Mouse (Mus musculus) liver, embryonic 11.5 days (tissue): ENCODE results near the gene Ttll10. TPM values are rescaled to one million over a fixed set of nuclear protein-coding genes. Genes with fewer than 3 reads are reported as not detected.

Experiments used
- ATAC-seq: fragments of 200-750 bp; cut with Nextera tagmentation; replicated peaks from 2 replicates; pipeline ENCODE4 v1.8.0; 2017; ENCODE audit warnings: moderate number of reproducible peaks, mild to moderate bottlenecking, moderate TSS enrichment, moderate library complexity; ENCODE audit not compliant: low FRiP score
- DNase-seq: peaks from one replicate; pipeline ENCODE4 v3.0.0-alpha.2; 2017; ENCODE audit warnings: low spot score
- H3K27ac ChIP-seq: fragments of 300-500 bp; sonication (generic); 2 replicates; pipeline ENCODE4 v1.5.1; 2014; ENCODE audit warnings: mild to moderate bottlenecking, low read depth, low read length, control low read depth
- H3K27me3 ChIP-seq: fragments of 300-500 bp; sonication (generic); replicated peaks from 2 replicates; pipeline ENCODE4 v1.6.1; 2014; ENCODE audit warnings: low read length, mixed read lengths; ENCODE audit not compliant: control insufficient read depth, insufficient read depth
- H3K36me3 ChIP-seq: fragments of 300-500 bp; sonication (generic); 2 replicates; pipeline ENCODE4 v1.6.1; 2014; ENCODE audit warnings: mild to moderate bottlenecking, low read length, moderate library complexity, mixed read lengths; ENCODE audit not compliant: control insufficient read depth, insufficient read depth
- H3K4me1 ChIP-seq: fragments of 300-500 bp; sonication (generic); replicated peaks from 2 replicates; pipeline ENCODE4 v1.6.1; 2014; ENCODE audit warnings: low read length, mixed read lengths; ENCODE audit not compliant: control insufficient read depth, insufficient read depth
- H3K4me2 ChIP-seq: fragments of 300-500 bp; sonication (generic); 2 replicates; pipeline ENCODE4 v1.6.1; 2014; ENCODE audit warnings: mild to moderate bottlenecking, control low read depth, moderate library complexity
- H3K4me3 ChIP-seq: fragments of 300-500 bp; sonication (generic); 2 replicates; pipeline ENCODE4 v1.5.1; 2014; ENCODE audit warnings: low read depth, low read length, control low read depth
- H3K9ac ChIP-seq: fragments of 300-500 bp; sonication (generic); 2 replicates; pipeline ENCODE4 v1.6.1; 2014; ENCODE audit warnings: low read depth, low read length, control low read depth
- H3K9me3 ChIP-seq: fragments of 300-500 bp; sonication (generic); 2 replicates; pipeline ENCODE4 v1.6.1; 2016; ENCODE audit warnings: low read length, inconsistent platforms, mixed read lengths; ENCODE audit not compliant: control insufficient read depth
- WGBS: fragments of 180-500 bp; shearing (Covaris S2); extraction: QIAGEN DNeasy Blood & Tissue Kit; methylation state at CpG from one replicate; pipeline ENCODE4 v1.1.7; 2014; 5-methylcytosine and 5-hydroxymethylcytosine counted together
- polyA plus RNA-seq: library from polyadenylated mRNA; unstranded; fragments of >200 nt; fragmentation: Nextera tagmentation; extraction: Ambion mirVana; gene quantifications from 2 replicates; pipeline ENCODE4 v1.2.1, GENCODE M21; 2014

Gene Ttll10
- polyA plus RNA-seq, result 0.12 and 0.56 TPM in 2 replicates

DNA sequence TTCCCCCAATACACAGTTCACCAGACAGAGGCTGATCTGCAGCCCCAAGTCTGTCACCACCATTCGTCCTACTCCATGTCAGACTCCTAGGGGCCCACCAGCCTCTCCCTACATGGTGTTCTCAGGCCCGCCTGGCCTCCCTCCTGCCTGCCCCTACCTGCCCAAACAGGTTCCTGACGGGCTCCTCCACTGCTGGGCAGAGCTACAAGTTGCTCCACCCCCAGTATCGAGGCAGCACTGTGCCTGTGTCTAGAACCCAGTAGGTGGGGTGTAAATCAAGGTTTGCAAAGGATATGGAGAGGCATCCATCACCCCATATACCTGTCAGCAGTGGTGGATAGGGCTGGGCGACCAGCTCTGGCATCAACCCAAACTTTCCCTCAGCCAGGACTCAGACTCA is at the start of gene Ttll10:
TSS of gene Ttll10 (minus strand) at position 154 of the 400 bp plus-strand sequence.
- Histone ChIP-seq H3K4me3 (no peak within 1 kb of the TSS), H3K36me3 (no peaks in the 10 kb centered on the region), H3K4me2 (no peak within 1 kb of the TSS), H3K9ac (no peak within 1 kb of the TSS), H3K27ac (no peak within 1 kb of the TSS), H3K27me3 (0 out of 2 replicates have a peak, but pooled peaks cover 2% of the 10 kb centered on the region), H3K9me3 (no peaks in the 10 kb centered on the region), H3K4me1 (no peaks in the 10 kb centered on the region)
- DNase-seq (no peak), ATAC-seq (peak; percentile 34; the same call in 1 of the 2 replicates)
- WGBS, result 41% methylated on average over 5 of the region's 5 CpGs

DNA sequence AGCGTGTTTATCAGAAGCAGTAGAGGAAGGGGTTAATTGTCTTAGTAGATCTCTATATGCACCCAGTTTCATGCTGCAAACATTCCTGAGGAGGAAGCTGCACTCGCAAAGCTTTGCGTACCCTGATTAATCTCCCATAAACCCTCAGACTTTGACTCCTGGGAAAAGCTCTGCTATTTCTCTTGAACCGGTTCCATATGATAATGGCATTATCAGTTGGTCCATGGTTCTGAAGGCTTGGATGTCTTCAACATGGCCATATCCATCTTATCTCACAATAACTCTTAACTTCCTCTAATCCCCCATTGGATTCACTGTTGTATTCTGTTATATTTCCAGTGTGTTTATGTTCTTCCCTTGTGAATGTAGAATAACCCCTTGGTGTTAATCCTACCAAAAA is 44.1 kb upstream of the Ttll10 start:
- no peak overlapping the region for H3K27ac ChIP-seq
- WGBS, result 68% methylated on average over 4 of the region's 4 CpGs
- DNase-seq, result no peak
- H3K4me1 ChIP-seq, result no peaks in the 10 kb centered on the region
- ATAC-seq, result no peak
- H3K4me2 ChIP-seq, result no peak overlapping the region
- no peaks in the 10 kb centered on the region for H3K9me3 ChIP-seq
- no peak overlapping the region for H3K4me3 ChIP-seq
- H3K36me3 ChIP-seq, result no peaks in the 10 kb centered on the region
- no peaks in the 10 kb centered on the region for H3K27me3 ChIP-seq
- no peak overlapping the region for H3K9ac ChIP-seq

DNA sequence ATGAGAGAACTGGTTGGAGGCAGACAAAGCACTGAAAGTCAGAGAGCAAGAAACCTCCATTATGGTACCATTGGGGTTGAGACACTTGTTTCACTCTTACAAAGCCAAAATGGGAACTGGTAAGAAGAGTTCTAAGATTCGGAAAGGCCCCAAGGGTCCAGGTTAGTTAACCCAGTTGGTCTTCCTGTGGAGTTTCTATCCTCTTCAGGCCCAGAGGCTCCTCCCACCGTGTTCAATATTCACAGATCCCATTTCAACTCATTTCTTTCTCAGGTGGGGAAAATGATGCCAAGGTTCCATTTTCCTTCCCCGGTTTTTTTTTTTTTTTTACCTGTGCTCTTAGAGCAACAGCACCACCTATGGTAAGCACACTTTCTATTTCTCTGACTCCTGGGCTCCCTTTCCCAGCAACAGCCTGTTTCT is 42.3 kb upstream of the Ttll10 start:
- Histone ChIP-seq H3K9me3 (no peaks in the 10 kb centered on the region), H3K4me1 (no peaks in the 10 kb centered on the region), H3K4me3 (no peak overlapping the region), H3K36me3 (no peaks in the 10 kb centered on the region), H3K9ac (no peak overlapping the region), H3K27ac (no peak overlapping the region), H3K4me2 (no peak overlapping the region), H3K27me3 (no peaks in the 10 kb centered on the region)
- ATAC-seq (no peak), DNase-seq (no peak)
- WGBS, result 45% methylated on average over 3 of the region's 3 CpGs

DNA sequence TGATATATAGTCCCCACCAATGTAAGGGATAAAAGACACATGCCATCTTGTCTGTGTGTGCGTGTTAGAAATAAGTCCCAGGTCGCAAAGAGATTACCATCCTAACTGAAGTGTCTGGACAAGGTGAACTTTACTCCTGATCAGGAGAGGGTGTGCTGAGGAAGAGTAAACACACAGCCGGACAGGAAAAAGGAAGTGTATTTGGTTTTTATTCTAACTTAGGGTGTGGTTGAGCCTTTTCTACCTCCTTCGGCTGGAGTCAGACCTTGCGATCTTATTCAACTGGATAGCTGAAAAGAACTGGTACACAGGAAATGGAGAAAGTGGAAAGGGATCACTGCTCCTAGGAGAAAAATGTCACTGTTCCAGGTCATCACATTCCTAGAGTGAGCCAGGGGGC is 41.3 kb upstream of the Ttll10 start:
- 75% methylated on average over 5 of the region's 5 CpGs for WGBS
- Histone ChIP-seq H3K27ac (no peak overlapping the region), H3K9ac (no peak overlapping the region), H3K36me3 (no peaks in the 10 kb centered on the region), H3K4me1 (no peaks in the 10 kb centered on the region), H3K4me3 (no peak overlapping the region), H3K9me3 (no peaks in the 10 kb centered on the region), H3K27me3 (no peaks in the 10 kb centered on the region), H3K4me2 (no peak overlapping the region)
- ATAC-seq, result no peak
- no peak for DNase-seq

DNA sequence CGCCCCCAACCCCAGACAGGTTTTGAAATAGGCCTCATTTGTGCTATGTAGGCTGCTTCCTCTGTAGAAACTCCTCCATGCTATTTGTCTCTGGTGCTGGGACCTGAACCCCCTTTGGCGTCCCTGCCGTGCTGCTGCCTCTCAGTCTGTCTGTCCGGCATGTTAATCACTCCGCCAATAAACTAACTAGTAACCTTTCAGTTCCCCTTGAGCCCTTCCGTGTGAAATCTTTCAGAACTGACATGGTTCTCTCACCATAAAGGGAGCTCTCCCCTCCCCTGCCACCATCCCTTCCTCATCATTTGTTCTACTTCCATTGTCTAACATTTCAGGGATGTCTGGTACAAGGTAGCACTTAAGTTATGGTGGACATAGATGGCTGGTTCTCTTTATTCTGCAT is 40.2 kb upstream of the Ttll10 start:
- no peak for ATAC-seq
- H3K27ac ChIP-seq, result no peak overlapping the region
- H3K4me3 ChIP-seq, result no peak overlapping the region
- 67% methylated on average over 6 of the region's 6 CpGs for WGBS
- no peak overlapping the region for H3K9ac ChIP-seq
- no peaks in the 10 kb centered on the region for H3K9me3 ChIP-seq
- no peaks in the 10 kb centered on the region for H3K4me1 ChIP-seq
- no peak for DNase-seq
- H3K27me3 ChIP-seq, result no peaks in the 10 kb centered on the region
- H3K36me3 ChIP-seq, result no peaks in the 10 kb centered on the region
- H3K4me2 ChIP-seq, result no peak overlapping the region

DNA sequence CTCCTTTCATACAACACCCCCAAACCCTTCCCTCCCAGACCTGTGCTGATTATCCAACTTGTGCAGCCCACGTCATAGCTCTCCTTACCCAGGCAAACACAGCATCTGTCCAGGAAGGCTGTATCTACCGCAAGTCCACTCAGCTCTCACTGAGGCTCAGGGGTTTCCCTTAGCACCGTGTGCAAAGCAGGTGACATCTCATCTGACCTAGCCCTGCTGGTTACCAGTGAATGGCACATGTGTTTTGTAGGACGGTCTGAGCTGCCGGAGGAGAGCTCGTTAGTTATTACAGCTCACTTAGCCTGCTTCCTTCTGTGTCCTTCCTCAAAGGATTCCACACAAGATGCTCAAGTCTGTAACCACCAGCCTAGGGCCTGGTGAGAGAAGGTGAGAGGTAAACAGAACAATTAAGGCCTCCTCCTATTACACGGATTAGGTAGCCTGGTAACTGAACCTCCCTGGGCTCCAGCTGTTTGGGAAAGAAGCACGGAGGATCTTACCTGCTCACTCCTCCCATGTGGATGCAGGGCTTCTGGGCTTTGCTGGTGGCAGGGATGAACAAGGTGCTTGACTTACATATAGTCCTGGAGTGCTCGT is 38.7 kb upstream of the Ttll10 start:
- no peak for ATAC-seq
- 69% methylated on average over 9 of the region's 9 CpGs for WGBS

DNA sequence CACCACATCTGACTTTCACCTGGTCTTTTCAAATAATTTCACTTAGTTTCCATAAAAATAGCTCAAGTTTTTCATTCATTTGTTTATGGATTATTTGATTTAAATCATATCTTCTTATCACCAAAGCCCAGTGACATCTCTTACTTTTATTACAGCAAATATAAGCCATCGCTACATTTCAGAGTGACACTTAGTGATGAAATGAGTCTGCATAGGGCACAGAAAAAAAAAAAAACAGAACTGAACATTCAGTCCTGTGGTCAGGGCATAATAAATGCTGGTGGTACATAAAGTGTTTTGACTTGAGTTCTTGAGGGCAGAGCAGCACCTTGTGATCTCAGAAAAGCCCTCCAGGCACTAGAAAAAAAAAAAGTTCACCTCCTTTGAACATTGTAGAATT is 37.0 kb upstream of the Ttll10 start:
- DNase-seq, result no peak
- WGBS, result 87% methylated on average over 1 of the region's 1 CpGs
- ATAC-seq, result no peak

More for the DNA sequence above, 38.7 kb upstream of the Ttll10 start:
- no peaks in the 10 kb centered on the region for H3K4me1 ChIP-seq
- no peaks in the 10 kb centered on the region for H3K27me3 ChIP-seq
- H3K9me3 ChIP-seq, result no peaks in the 10 kb centered on the region
- H3K27ac ChIP-seq, result no peak overlapping the region
- no peak for DNase-seq
- H3K4me2 ChIP-seq, result no peak overlapping the region
- H3K9ac ChIP-seq, result no peak overlapping the region
- H3K4me3 ChIP-seq, result no peak overlapping the region
- H3K36me3 ChIP-seq, result no peaks in the 10 kb centered on the region

DNA sequence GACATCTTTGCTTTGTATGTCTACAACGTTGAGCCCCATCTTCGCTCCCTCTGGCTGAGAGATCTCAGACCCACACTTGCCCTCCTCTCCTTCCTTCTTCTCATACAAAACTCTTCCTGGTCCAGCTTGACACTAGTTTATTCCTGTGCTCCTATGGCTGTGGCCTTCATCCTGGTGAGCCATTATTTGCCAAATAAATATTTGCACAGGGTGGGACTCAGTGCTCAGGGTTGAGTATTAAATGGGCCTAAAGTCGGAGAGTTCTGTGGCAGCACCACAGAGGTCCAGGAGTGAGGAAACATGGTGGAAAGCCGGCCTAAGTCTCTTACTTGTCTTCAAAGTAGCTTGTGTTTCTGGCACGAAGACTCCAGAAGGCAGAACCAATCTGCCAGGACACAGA is 34.5 kb upstream of the Ttll10 start:
- no peaks in the 10 kb centered on the region for H3K4me1 ChIP-seq
- H3K27ac ChIP-seq, result no peak overlapping the region; the same call in 1 of the 2 replicates
- H3K9ac ChIP-seq, result no peak overlapping the region
- no peaks in the 10 kb centered on the region for H3K9me3 ChIP-seq
- no peak overlapping the region for H3K4me2 ChIP-seq
- H3K27me3 ChIP-seq, result no peaks in the 10 kb centered on the region
- ATAC-seq (no peak), DNase-seq (no peak)
- no peak overlapping the region for H3K4me3 ChIP-seq
- no peaks in the 10 kb centered on the region for H3K36me3 ChIP-seq
- 66% methylated on average over 5 of the region's 5 CpGs for WGBS

More for the DNA sequence above, 37.0 kb upstream of the Ttll10 start:
- H3K9me3 ChIP-seq, result no peaks in the 10 kb centered on the region
- no peak overlapping the region for H3K4me3 ChIP-seq
- H3K27me3 ChIP-seq, result no peaks in the 10 kb centered on the region
- no peaks in the 10 kb centered on the region for H3K4me1 ChIP-seq
- H3K36me3 ChIP-seq, result no peaks in the 10 kb centered on the region
- no peak overlapping the region for H3K9ac ChIP-seq
- no peak overlapping the region for H3K27ac ChIP-seq
- H3K4me2 ChIP-seq, result no peak overlapping the region

DNA sequence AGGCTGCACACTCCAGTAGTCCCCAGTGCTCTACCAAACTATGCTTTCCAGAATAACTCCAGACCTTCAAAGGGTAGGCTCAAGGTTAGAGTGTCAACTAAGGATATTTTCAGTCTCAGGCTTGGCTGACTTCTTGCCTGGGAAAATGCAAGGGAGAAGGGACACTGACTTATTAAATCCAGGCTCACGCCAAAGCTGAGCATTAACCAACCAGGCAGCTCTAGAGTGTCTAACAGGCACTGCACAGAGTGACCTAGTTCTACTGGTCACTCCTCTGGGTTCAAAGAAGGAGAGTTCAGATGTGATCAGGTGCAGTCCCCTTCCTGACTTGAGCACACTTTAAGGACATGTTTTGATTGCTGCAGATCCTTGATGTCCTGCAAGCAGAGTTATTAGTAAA is 33.6 kb upstream of the Ttll10 start:
- H3K9me3 ChIP-seq, result no peaks in the 10 kb centered on the region
- H3K4me3 ChIP-seq, result no peak overlapping the region
- H3K9ac ChIP-seq, result no peak overlapping the region
- ATAC-seq (no peak), DNase-seq (no peak)
- H3K27ac ChIP-seq, result no peak overlapping the region
- WGBS, result 84% methylated on average over 1 of the region's 1 CpGs
- no peaks in the 10 kb centered on the region for H3K36me3 ChIP-seq
- no peak overlapping the region for H3K4me2 ChIP-seq
- no peaks in the 10 kb centered on the region for H3K27me3 ChIP-seq
- no peaks in the 10 kb centered on the region for H3K4me1 ChIP-seq
